Mouse (Mus musculus): Measurements from ENCODE around the gene Gm20388.

GRCm38 (mm10) chr8:122375751-122376364, 2465.2 kb downstream of the Gm20388 start:
- no peak for TF ChIP-seq POLR2A (IDR thresholded peaks at IDR 0.05; ENCODE audit: borderline replicate concordance, extremely low read depth, insufficient read depth, insufficient read length, poor library complexity, severe bottlenecking)
- TF ChIP-seq CTCF (IDR thresholded peaks at IDR 0.05; ENCODE audit: borderline replicate concordance, extremely low read depth, insufficient read depth, insufficient read length) = no peak

Data from brain, embryonic 14.5 days (tissue).